Mouse (Mus musculus) embryonic facial prominence, embryonic 14.5 days (tissue): ENCODE data around the gene Helq. TPM values are rescaled to one million over a fixed set of nuclear protein-coding genes. Genes with fewer than 3 reads are reported as not detected.

Experiments used
- ATAC-seq: fragments of 200-750 bp; cut with Nextera tagmentation; 2 replicates; pipeline ENCODE4 v1.8.0; 2017; ENCODE audit warnings: low read depth, moderate number of reproducible peaks, moderate TSS enrichment
- DNase-seq: peaks from one replicate; pipeline ENCODE4 v3.0.0-alpha.2; 2015; ENCODE audit warnings: low spot score
- H3K27ac ChIP-seq: fragments of 300-500 bp; sonication (generic); replicated peaks from 2 replicates; pipeline ENCODE4 v1.5.1; 2014; ENCODE audit warnings: low read depth, mild to moderate bottlenecking, low read length, moderate library complexity
- H3K27me3 ChIP-seq: fragments of 300-500 bp; sonication (generic); replicated peaks from 2 replicates; pipeline ENCODE4 v1.6.1; 2014; ENCODE audit warnings: low read length; ENCODE audit not compliant: control insufficient read depth, insufficient read depth
- H3K36me3 ChIP-seq: fragments of 300-500 bp; sonication (generic); 2 replicates; pipeline ENCODE4 v1.6.1; 2014; ENCODE audit warnings: low read length, mixed read lengths; ENCODE audit not compliant: control insufficient read depth, insufficient read depth
- H3K4me1 ChIP-seq: fragments of 300-500 bp; sonication (generic); 2 replicates; pipeline ENCODE4 v1.6.1; 2014; ENCODE audit warnings: antibody characterized with exemption, low read length; ENCODE audit not compliant: control insufficient read depth, insufficient read depth
- H3K4me2 ChIP-seq: fragments of 300-500 bp; sonication (generic); 2 replicates; pipeline ENCODE4 v1.6.1; 2014; ENCODE audit warnings: low read depth, mild to moderate bottlenecking, low read length, moderate library complexity, mixed read lengths
- H3K4me3 ChIP-seq: fragments of 300-500 bp; sonication (generic); 2 replicates; pipeline ENCODE4 v1.5.1; 2014; ENCODE audit warnings: low read depth, mild to moderate bottlenecking, low read length
- H3K9ac ChIP-seq: fragments of 300-500 bp; sonication (generic); 2 replicates; pipeline ENCODE4 v1.6.1; 2014; ENCODE audit warnings: low read depth, mild to moderate bottlenecking, low read length, moderate library complexity, mixed read lengths
- H3K9me3 ChIP-seq: fragments of 300-500 bp; sonication (generic); 2 replicates; pipeline ENCODE4 v1.6.1; 2016; ENCODE audit warnings: low read length; ENCODE audit not compliant: control insufficient read depth
- WGBS: fragments of 180-500 bp; shearing (Covaris S2); extraction: QIAGEN DNeasy Blood & Tissue Kit; methylation state at CpG from one replicate; pipeline ENCODE4 v1.1.7; 2014; 5-methylcytosine and 5-hydroxymethylcytosine counted together
- polyA plus RNA-seq: library from polyadenylated mRNA; unstranded; fragments of >200 nt; fragmentation: Nextera tagmentation; extraction: Ambion mirVana; gene quantifications from 2 replicates; pipeline ENCODE4 v1.2.1, GENCODE M21; 2014

Helq gene
- polyA plus RNA-seq, 1 experiment from 2014 or later: 9.6 TPM

GRCm38 (mm10) chr5:100833841-100834240 lies 35.4 kb upstream of the Helq start:
- Histone ChIP-seq H3K9me3 (no peaks in the 10 kb centered on the region), H3K4me1 (no peaks in the 10 kb centered on the region), H3K4me2 (no peak overlapping the region), H3K4me3 (no peak overlapping the region), H3K9ac (no peak overlapping the region), H3K27me3 (no peaks in the 10 kb centered on the region), H3K27ac (no peak overlapping the region), H3K36me3 (no peaks in the 10 kb centered on the region)
- WGBS: 85% methylated on average over 2 of the region's 2 CpGs
- DNase-seq: no peak
- no peak for ATAC-seq

GRCm38 (mm10) chr5:100832680-100833079 lies 34.3 kb upstream of the Helq start:
- Histone ChIP-seq H3K4me3 (no peak overlapping the region), H3K36me3 (no peaks in the 10 kb centered on the region), H3K9ac (no peak overlapping the region), H3K4me1 (no peaks in the 10 kb centered on the region), H3K27me3 (no peaks in the 10 kb centered on the region), H3K4me2 (no peak overlapping the region), H3K9me3 (no peaks in the 10 kb centered on the region), H3K27ac (no peak overlapping the region)
- DNase-seq (no peak), ATAC-seq (no peak)
- 86% methylated on average over 3 of the region's 3 CpGs for WGBS

GRCm38 (mm10) chr5:100828701-100829100 lies 30.3 kb upstream of the Helq start:
- no peaks in the 10 kb centered on the region for H3K9me3 ChIP-seq
- H3K4me2 ChIP-seq: no peak overlapping the region
- no peak overlapping the region for H3K4me3 ChIP-seq
- H3K9ac ChIP-seq: no peak overlapping the region
- H3K27me3 ChIP-seq: no peaks in the 10 kb centered on the region
- no peaks in the 10 kb centered on the region for H3K4me1 ChIP-seq
- 69% methylated on average over 3 of the region's 3 CpGs for WGBS
- no peak overlapping the region for H3K27ac ChIP-seq
- H3K36me3 ChIP-seq: no peaks in the 10 kb centered on the region
- no peak for DNase-seq
- no peak for ATAC-seq

- Histone ChIP-seq H3K36me3 (no peaks in the 10 kb centered on the region), H3K27ac (no peak overlapping the region), H3K9ac (no peak overlapping the region), H3K4me2 (no peak overlapping the region), H3K4me3 (no peak overlapping the region), H3K9me3 (no peaks in the 10 kb centered on the region), H3K4me1 (no peaks in the 10 kb centered on the region), H3K27me3 (no peaks in the 10 kb centered on the region)
- no peak for DNase-seq
- WGBS: 51% methylated on average over 7 of the region's 7 CpGs
- no peak for ATAC-seq
Measured at GRCm38 (mm10) chr5:100826531-100826930, 28.1 kb upstream of the Helq start.

GRCm38 (mm10) chr5:100825975-100826374 lies 27.6 kb upstream of the Helq start:
- H3K9me3 ChIP-seq: no peaks in the 10 kb centered on the region
- H3K4me3 ChIP-seq: no peak overlapping the region
- DNase-seq (peak; percentile 59), ATAC-seq (peak; percentile 41; the same call in 1 of the 2 replicates)
- no peak overlapping the region for H3K9ac ChIP-seq
- no peaks in the 10 kb centered on the region for H3K27me3 ChIP-seq
- no peaks in the 10 kb centered on the region; the same call in 1 of the 2 replicates for H3K4me1 ChIP-seq
- WGBS: 25% methylated on average over 2 of the region's 2 CpGs
- H3K27ac ChIP-seq: no peak overlapping the region
- no peaks in the 10 kb centered on the region for H3K36me3 ChIP-seq
- H3K4me2 ChIP-seq: no peak overlapping the region

GRCm38 (mm10) chr5:100822826-100823225 lies 24.4 kb upstream of the Helq start:
- H3K4me2 ChIP-seq: no peak overlapping the region
- no peaks in the 10 kb centered on the region for H3K27me3 ChIP-seq
- H3K27ac ChIP-seq: no peak overlapping the region
- peaks cover 4% of the 10 kb centered on the region; the same call in 1 of the 2 replicates for H3K4me1 ChIP-seq
- no peak overlapping the region for H3K9ac ChIP-seq
- ATAC-seq (no peak), DNase-seq (no peak)
- no peaks in the 10 kb centered on the region for H3K36me3 ChIP-seq
- H3K9me3 ChIP-seq: no peaks in the 10 kb centered on the region
- WGBS: 77% methylated on average over 7 of the region's 7 CpGs
- no peak overlapping the region for H3K4me3 ChIP-seq

- ATAC-seq (no peak), DNase-seq (no peak)
- Histone ChIP-seq H3K9me3 (no peaks in the 10 kb centered on the region), H3K4me3 (peak overlapping the region; percentile 91), H3K27ac (no peak overlapping the region), H3K4me1 (peaks cover 4% of the 10 kb centered on the region; the same call in 1 of the 2 replicates), H3K27me3 (no peaks in the 10 kb centered on the region), H3K36me3 (0 out of 2 replicates have a peak, but pooled peaks cover 4% of the 10 kb centered on the region), H3K4me2 (peak overlapping the region; percentile 87), H3K9ac (no peak overlapping the region)
- 78% methylated on average over 8 of the region's 8 CpGs for WGBS
Measured at GRCm38 (mm10) chr5:100821375-100821774, 23.0 kb upstream of the Helq start.

GRCm38 (mm10) chr5:100820483-100821184 lies 22.2 kb upstream of the Helq start, which contains the start of gene Abraxas1:
Abraxas1 (minus strand) TSS chr5:100820965.
- peak within 1 kb of the TSS; percentile 87 for H3K4me2 ChIP-seq
- H3K9ac ChIP-seq: peak within 1 kb of the TSS; percentile 98
- peak; percentile 91 for DNase-seq
- no peaks in the 10 kb centered on the region for H3K27me3 ChIP-seq
- H3K4me3 ChIP-seq: peak within 1 kb of the TSS; percentile 91
- peaks cover 4% of the 10 kb centered on the region; the same call in 1 of the 2 replicates for H3K4me1 ChIP-seq
- ATAC-seq: peak; percentile 97
- 0 out of 2 replicates have a peak, but pooled peaks cover 12% of the 10 kb centered on the region for H3K36me3 ChIP-seq
- H3K9me3 ChIP-seq: no peaks in the 10 kb centered on the region
- peak within 1 kb of the TSS; percentile 86 for H3K27ac ChIP-seq
- WGBS: under 1% methylated on average over 48 of the region's 63 CpGs
